Mouse (Mus musculus) forebrain, embryonic 12.5 days (tissue): ENCODE measurements around the gene Gm8005. TPM values are rescaled to one million over a fixed set of nuclear protein-coding genes. Genes with fewer than 3 reads are reported as not detected.
"Not testable (repeated sequence)": the region's sequence is repeated elsewhere in the genome, so short reads cannot be mapped to it uniquely, and the experiment has no call there.

Experiments
- ATAC-seq: fragments of 200-750 bp; cut with Nextera tagmentation; 2 replicates; pipeline ENCODE4 v1.8.0; 2017; ENCODE audit warnings: moderate TSS enrichment; ENCODE audit not compliant: low FRiP score
- H3K27ac ChIP-seq: fragments of 300-500 bp; sonication (generic); 2 replicates; pipeline ENCODE4 v1.5.1; 2016; ENCODE audit warnings: mild to moderate bottlenecking
- H3K27me3 ChIP-seq: fragments of 300-500 bp; sonication (generic); 2 replicates; pipeline ENCODE4 v1.6.1; 2016; ENCODE audit warnings: mild to moderate bottlenecking
- H3K36me3 ChIP-seq: fragments of 300-500 bp; sonication (generic); replicated peaks from 2 replicates; pipeline ENCODE4 v1.6.1; 2016; ENCODE audit warnings: mild to moderate bottlenecking
- H3K4me1 ChIP-seq: fragments of 300-500 bp; sonication (generic); 2 replicates; pipeline ENCODE4 v1.6.1; 2016
- H3K4me2 ChIP-seq: fragments of 300-500 bp; sonication (generic); 2 replicates; pipeline ENCODE4 v1.6.1; 2016; ENCODE audit warnings: mild to moderate bottlenecking, moderate library complexity
- H3K4me3 ChIP-seq: fragments of 300-500 bp; sonication (generic); replicated peaks from 2 replicates; pipeline ENCODE4 v1.5.1; 2016; ENCODE audit warnings: mild to moderate bottlenecking
- H3K9ac ChIP-seq: fragments of 300-500 bp; sonication (generic); 2 replicates; pipeline ENCODE4 v1.6.1; 2016; ENCODE audit warnings: mild to moderate bottlenecking
- H3K9me3 ChIP-seq: fragments of 300-500 bp; sonication (generic); 2 replicates; pipeline ENCODE4 v1.6.1; 2016
- WGBS: fragments of 180-500 bp; shearing (Covaris S2); methylation state at CpG from one replicate; pipeline ENCODE4 v1.1.7; 2016; 5-methylcytosine and 5-hydroxymethylcytosine counted together
- polyA plus RNA-seq: library from polyadenylated mRNA; unstranded; fragments of >200 nt; fragmentation: Nextera tagmentation; extraction: Ambion mirVana; gene quantifications from 2 replicates; pipeline ENCODE4 v1.2.1, GENCODE M21; 2016

Gm8005 gene
- not detected in 2 replicates for polyA plus RNA-seq

- H3K36me3 ChIP-seq, ATAC-seq, H3K27ac ChIP-seq, H3K4me2 ChIP-seq, H3K4me1 ChIP-seq, H3K4me3 ChIP-seq, H3K9me3 ChIP-seq, H3K27me3 ChIP-seq, H3K9ac ChIP-seq: not testable (repeated sequence)
- 90% methylated on average over 2 of the region's 4 CpGs for WGBS
These were observed at the start of gene Gm8005 for GRCm38 (mm10) chr14:42439573-42439972. TSS of gene Gm8005 (minus strand) at chr14:42439673.

- H3K27me3 ChIP-seq, H3K9me3 ChIP-seq, H3K4me1 ChIP-seq, H3K36me3 ChIP-seq, H3K27ac ChIP-seq, ATAC-seq, H3K4me2 ChIP-seq, H3K4me3 ChIP-seq, H3K9ac ChIP-seq: not testable (repeated sequence)
- 76% methylated on average over 2 of the region's 2 CpGs for WGBS
These were observed 24.1 kb upstream of the Gm8005 start, which contains the start of gene Gm8011 for GRCm38 (mm10) chr14:42463581-42463980. TSS of gene Gm8011 (plus strand) at chr14:42463881.

Other genes starting within 250 kb of the Gm8005 start
- not detected in 2 replicates for gene Gm3573, start 248.9 kb downstream of the Gm8005 start, polyA plus RNA-seq
- not detected in 2 replicates for gene Gm17026, start 179.6 kb downstream of the Gm8005 start, polyA plus RNA-seq
- not detected in 2 replicates for gene Gm9611, start 142.3 kb downstream of the Gm8005 start, polyA plus RNA-seq
- not detected in 2 replicates for gene Gm7995, start 129.5 kb downstream of the Gm8005 start, polyA plus RNA-seq
- gene Gm8011, start 24.2 kb upstream of the Gm8005 start, polyA plus RNA-seq, result not detected in 2 replicates
- gene Gm8020, start 62.7 kb upstream of the Gm8005 start, polyA plus RNA-seq, result not detected in 2 replicates
- not detected in 2 replicates for gene Gm8024, start 84.6 kb upstream of the Gm8005 start, polyA plus RNA-seq
- gene Gm17124, start 160.2 kb upstream of the Gm8005 start, polyA plus RNA-seq, result not detected in 2 replicates
- not detected in 2 replicates for gene Gm3633, start 202.2 kb upstream of the Gm8005 start, polyA plus RNA-seq
- not detected in 2 replicates for gene Gm10378, start 216.3 kb upstream of the Gm8005 start, polyA plus RNA-seq